Mouse (Mus musculus) gastrocnemius, postnatal 4 days (tissue): ENCODE data around the gene Egfl7. TPM values are rescaled to one million over a fixed set of nuclear protein-coding genes. Genes with fewer than 3 reads are reported as not detected.

Source experiments
- DNase-seq, 2 experiments: peaks; one replicate each; pipeline ENCODE4 v3.0.0; 2021 to 2022; ENCODE audit warnings: low spot score in 2 of 2, mixed read lengths in 2 of 2
- total RNA-seq, 2 experiments: library from RNA; stranded (reverse); gene quantifications; 2 replicates each; pipeline ENCODE4 v1.2.3; 2021

Gene Egfl7
- total RNA-seq, 2 experiments from 2014 or later, result 132 to 141 TPM

DNA sequence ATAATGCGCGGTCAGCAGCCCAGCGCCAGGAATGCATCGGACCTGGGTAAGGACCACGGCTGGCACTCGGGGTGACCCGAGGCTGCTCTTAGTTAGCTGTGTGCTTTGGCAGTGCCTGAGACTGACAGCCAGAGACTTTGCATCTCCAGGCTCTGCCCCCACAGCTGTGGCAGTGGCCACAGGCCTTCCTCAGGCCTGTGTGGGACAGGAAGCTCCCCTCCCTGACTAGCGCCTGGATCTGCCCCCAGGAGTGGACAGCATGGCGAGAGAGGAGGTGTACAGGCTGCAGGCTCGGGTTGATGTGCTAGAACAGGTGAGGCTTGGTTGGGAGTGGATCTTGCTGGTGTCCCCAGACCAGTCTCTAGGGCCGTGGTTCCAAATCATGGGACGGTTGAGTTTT, 11.6 kb downstream of the Egfl7 start:
- DNase-seq, result no peak

DNA sequence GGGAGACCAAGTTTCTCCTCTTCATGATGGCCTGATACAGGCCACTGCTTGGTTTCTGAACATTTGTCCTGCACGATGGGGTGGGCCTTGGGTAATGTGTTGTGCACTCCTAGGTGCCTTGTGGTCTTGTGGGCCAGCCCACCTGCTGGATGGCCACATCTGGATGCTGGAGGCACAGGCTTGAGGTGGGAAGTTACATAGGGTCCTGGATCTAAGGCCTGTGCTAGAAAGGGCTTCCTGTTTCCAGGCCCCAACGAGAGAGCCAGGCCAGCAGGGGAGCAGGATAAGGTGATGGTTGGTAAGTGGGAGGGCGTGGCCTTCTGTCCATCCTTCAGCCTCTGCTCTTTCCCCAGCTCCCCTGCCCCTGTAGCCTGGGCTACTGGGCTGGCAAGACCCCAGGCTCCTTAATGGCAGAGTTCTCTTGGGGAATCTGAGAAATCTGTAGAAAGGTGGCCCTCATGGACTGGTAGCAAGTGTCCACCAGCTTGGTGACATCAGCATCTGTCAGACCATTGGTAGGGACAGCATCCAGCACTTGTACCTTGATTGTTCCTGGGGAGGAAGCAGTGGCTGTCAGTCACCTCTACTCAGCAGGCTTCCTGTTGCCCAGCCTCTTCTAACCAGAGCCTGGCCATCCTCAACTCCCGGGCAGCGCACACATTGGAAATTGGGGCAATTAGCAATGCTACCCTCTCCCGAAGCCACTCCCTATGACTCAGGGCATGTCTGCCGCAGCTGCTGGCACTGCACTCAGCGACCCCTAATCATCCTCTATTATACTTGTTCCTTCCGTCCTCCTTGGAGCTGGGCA, 13.6 kb downstream of the Egfl7 start:
- no peak for DNase-seq

DNA sequence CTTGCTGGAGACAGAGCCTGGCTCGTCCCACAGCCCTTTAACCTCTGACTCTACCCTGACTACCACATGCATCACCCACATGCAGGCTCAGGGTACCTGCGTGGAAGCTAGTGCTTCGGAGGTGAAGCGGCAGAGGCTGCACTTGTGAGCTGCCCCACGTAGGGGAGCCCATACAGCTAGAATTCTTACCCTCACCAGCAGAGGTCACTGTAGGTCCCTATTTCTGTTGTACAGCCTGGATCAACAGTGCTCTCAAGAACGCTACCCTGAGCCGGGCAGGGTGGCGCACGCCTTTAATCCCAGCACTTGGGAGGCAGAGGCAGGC, 14.2 kb downstream of the Egfl7 start:
- DNase-seq, result no peak

- DNase-seq, result no peak
Measured at GRCm38 (mm10) chr2:26594461-26594933, 14.7 kb downstream of the Egfl7 start.

DNA sequence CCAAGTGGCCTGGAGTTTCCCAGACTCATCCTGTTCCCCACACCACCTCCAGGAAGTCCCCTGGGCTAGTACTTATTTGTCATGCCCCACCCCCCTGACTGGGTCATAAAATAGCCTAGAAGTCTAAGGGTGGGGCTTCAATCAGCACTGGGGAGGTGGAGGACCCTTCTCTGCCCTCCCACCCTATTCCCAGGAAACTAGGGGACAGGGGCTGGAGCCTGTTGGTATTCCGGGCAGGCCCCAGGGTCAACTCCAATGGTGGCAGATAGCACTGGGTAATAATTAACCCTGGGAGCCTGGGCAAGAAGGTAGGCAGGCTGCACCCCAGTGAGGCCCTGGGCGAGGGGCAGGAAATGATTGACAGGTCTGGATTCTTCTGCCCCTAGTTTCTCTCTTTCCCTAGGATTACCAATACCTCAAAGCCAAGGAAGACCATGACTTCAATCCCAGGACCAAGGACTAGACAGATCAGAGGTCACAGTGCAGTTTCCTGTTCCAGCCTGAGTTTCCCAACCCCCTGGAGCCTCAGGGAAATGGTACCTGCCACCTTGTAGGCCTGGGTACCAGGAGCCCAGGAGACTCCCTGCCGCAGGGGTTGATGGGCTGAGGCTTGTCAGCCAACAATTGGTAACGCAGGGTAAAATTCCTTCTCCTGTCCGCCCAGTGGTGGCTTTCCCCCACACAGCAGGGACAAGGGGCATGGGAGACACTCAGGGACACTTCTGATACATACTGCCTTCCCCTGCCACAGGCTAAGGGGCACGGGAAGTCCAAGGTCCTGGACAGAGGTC, 15.3 kb downstream of the Egfl7 start:
- DNase-seq, result no peak

- DNase-seq, result no peak
Measured at GRCm38 (mm10) chr2:26595725-26596435, 16.1 kb downstream of the Egfl7 start.

GRCm38 (mm10) chr2:26596898-26597297, 17.1 kb downstream of the Egfl7 start:
- DNase-seq, result no peak

- no peak for DNase-seq
Measured at GRCm38 (mm10) chr2:26597810-26598209, 18.0 kb downstream of the Egfl7 start.

- DNase-seq, result no peak
Measured at GRCm38 (mm10) chr2:26598462-26598861, 18.6 kb downstream of the Egfl7 start.

GRCm38 (mm10) chr2:26599965-26600364, 20.2 kb downstream of the Egfl7 start:
- DNase-seq, result no peak

DNA sequence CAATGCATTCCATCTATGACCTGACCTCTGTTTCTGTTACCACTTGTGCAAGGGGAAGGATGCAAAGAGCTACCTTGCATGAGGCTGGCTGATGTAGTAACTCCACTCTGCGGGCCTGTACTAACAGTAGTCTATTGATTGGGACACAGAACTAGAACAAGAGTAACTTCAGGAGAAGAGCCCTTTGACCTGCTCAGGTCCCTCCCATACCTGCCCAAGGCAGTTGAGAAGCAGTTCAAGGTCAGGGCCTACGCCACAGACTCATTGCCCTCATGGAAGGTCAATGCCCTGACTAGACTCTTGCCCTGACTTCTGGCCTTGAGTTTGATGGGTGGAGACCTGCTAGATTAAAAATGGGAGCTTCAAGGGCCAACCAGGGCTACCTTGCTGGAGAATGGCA, 20.9 kb downstream of the Egfl7 start:
- DNase-seq, result no peak

DNA sequence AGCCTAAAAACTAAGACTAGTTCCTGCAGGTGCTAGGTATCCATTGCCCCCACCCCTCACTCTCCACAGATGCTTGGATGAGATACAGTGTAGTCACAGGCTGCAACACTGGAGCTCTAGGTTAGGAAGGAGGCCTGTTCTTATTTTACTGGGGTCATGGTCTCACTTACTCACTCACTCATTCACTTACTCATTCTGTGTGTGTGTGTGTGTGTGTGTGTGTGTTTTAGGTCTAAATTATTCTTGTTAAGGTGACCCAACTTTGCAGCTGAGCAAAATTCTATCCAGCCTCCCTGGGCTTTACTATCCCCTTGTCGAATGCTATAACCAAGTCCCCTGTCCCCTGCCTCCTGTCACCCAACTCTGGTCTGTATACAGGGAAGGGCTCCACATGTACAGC, 21.8 kb downstream of the Egfl7 start:
- DNase-seq, result no peak

DNA sequence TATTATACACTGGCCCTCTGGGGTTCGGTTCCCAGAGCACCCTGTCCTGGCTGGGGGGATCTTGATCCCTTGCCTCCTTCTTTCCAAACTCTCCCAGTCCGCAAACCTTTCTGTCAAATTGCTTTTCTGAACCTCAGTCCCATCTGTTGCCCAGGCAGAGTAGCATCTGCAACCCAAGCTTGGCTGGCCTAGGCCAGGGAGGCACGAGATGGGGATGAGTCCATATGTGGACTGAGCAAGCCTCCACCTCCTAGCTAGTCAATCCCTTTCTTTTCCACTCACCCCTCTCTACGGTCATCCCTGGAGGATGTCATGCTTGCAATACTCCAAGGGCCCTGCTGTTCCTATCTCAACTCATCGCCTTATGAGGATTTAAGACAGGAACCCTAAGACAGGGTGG, 22.8 kb downstream of the Egfl7 start:
- no peak for DNase-seq

DNA sequence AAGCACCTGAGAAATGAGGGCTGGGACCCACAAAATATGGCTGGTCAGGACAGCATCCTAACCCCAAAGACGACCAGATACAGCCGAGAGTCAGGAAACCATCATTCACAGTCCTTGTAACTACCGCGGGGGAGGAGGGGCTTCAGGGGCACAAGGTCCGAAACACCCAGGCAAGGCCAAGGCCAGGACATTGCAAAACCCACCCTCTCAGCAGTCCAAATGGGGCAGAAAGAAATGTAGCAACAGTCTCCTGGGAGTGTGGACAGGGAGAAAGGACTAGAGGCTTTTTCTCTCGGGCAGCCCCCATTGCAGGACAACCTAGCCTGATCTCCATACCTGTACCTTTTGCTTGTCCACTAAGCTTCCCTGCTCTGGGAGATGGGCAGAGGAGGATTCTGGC, 23.3 kb downstream of the Egfl7 start:
- no peak for DNase-seq

DNA sequence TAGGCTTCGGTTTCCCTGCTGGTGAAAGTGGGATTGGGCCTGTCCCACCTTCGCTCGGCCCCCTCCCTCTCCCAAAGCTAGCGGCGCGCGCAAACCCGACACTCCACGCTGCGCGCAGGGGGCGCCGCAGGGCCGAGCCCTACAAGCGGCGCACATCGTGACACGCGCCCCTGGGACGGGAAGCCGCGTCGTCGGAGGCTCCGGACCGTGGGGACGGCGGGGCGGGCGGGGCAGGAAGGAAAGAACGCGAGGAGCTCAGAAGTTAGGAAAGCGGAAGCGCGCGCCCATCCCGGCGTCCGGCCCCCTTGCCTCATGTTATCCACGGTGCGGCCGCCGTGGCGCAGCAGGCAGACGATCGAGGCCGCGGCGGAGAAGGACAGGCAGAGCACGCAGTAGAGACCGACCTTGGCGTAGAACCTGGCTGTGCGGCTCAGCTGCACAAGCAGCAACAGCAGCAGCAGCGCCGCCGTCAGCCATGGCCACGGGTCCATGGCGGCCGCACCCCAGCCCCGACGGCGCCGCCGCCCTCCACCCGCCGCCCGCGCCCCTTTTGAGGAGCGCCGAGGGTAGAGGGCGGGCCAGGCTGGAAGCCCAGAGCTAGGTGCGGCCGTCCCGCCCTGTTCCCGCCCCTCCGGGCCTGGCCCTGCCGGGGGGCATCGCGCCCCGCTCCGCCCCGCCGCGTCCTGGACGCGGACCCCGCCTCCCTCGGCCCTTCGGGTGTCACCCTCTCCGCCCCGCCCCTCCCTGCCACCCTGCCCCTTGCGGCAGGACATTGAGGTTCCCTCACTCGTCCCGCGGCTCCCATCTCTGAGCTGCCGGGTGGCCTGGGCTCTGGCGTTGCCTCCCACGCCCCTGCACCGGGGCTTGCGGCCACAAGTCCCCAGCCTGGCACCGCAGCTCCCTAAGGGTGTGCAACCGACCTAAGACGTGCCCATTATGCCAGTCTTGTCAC, 24.2 kb downstream of the Egfl7 start, which contains the start of gene Agpat2:
TSS of gene Agpat2 (minus strand) at position 698 of the 952 bp plus-strand sequence.
- peak; percentile 62 to 80 for DNase-seq

DNA sequence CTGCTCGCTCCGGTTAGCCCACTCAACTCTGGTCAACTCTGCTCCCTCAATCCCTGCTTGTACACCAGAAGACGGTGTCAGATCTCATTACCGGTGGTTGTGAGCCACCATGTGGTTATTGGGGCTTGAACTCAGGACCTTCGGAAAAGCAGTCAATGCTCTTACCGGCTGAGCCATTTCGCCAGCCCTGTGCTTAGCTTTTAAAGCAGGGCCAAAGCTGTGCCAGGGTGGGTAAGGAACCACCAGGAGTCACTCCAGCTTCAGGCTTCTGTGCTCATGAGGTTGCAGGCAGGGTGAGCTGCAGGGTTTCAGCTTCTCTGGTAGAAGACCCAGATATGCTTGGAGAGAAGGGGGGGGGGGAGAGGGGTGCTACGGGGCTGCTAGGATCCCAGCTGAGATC, 25.5 kb downstream of the Egfl7 start:
- no peak for DNase-seq

GRCm38 (mm10) chr2:26606579-26606978, 26.8 kb downstream of the Egfl7 start:
- DNase-seq, result peak in 1 of 2 experiments; percentile 6

GRCm38 (mm10) chr2:26607056-26607910, 27.5 kb downstream of the Egfl7 start:
- DNase-seq, result peak in 1 of 2 experiments; percentile 58

DNA sequence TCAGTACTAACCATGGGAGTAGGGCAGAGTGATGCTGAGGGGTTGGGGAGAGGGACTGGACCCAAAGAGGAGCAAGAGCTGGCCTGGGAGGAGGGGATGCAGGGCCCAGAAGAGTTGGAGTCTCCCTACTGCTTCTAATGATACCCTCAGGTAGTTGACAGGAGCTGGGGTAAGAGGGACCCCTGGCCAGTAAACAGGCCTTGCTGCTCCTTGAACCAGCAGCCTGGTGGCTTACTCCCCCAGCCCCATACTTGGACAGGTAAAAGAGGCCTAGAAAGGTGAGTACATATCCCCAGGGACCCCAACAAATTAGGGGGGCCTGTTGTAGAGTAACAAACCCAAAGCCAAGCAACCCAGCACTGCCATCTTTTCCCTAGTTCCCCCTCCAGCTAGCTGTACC, 29.0 kb downstream of the Egfl7 start:
- DNase-seq, result no peak

GRCm38 (mm10) chr2:26609261-26609661, 29.4 kb downstream of the Egfl7 start:
- no peak for DNase-seq
